Mouse (Mus musculus): Measurements from ENCODE around the gene Notch2. TPM values are rescaled to one million over a fixed set of nuclear protein-coding genes. Genes with fewer than 3 reads are reported as not detected.

The Notch2 gene
- total and polyA plus RNA-seq, 2 experiments from 2014 or later: 6.1 to 22.8 TPM

DNA sequence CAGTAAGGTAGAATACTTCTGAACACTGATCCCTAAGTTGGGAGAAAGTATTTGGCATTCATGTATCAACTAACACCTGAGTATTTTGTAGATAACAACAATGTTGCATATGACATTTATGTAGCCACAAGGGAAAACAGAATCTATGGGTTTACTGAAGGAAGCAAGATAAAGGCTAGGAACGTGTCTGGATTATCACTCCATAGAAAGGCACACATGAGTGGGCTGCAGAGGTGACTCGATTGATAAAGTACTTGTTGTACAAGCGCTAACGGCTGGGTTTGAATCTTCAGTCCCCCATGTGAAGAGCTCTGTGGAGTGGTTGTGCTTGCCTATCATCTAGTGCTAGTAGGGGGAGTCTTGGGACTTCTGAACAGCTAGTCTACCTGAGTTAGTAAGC is 9.8 kb upstream of the Notch2 start:
- Histone ChIP-seq H3K9me3 (ENCODE audit: low read length) (no peaks in the 10 kb centered on the region), H3K27me3 (ENCODE audit: insufficient read depth, low read length) (no peaks in the 10 kb centered on the region), H3K4me3 (ENCODE audit: low read depth, low read length) (no peak overlapping the region), H3K27ac (ENCODE audit: low read depth, low read length) (no peak overlapping the region), H3K9ac (replicated peaks; ENCODE audit: low read length, poor library complexity, severe bottlenecking) (no peak overlapping the region), H3K36me3 (ENCODE audit: insufficient read depth, low read length) (no peaks in the 10 kb centered on the region), H3K4me1 (ENCODE audit: insufficient read depth, low read length) (no peaks in the 10 kb centered on the region), H3K4me2 (ENCODE audit: low read depth, low read length, poor library complexity, severe bottlenecking) (no peak overlapping the region)
- TF ChIP-seq CTCF (IDR thresholded peaks at IDR 0.05): no peak
- DNase-seq (ENCODE audit: low spot score) (no peak), ATAC-seq (ENCODE audit: low FRiP score) (no peak)
- WGBS: 87% methylated on average over 4 of the region's 4 CpGs

DNA sequence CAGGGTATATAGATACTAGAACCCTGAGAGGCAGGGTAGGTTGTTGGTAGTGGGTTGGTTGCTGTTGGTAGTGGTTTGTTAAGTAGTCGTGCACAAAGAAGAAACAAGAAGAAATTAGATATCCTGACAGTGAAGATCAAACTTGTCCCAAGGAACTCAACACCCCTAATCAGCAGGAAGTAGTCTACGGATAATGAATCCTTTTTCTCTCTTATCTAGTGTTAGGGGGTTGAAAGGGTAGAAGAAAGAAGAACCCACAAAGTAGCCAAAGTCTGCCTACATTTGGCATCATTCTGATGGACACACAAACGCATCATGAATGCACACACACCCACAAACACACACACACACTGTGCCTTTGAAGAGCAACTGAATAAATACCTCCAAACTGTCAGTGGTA is 9.1 kb upstream of the Notch2 start:
- Histone ChIP-seq H3K9me3 (ENCODE audit: low read length) (no peaks in the 10 kb centered on the region), H3K27ac (ENCODE audit: low read depth, low read length) (no peak overlapping the region), H3K4me1 (ENCODE audit: insufficient read depth, low read length) (no peaks in the 10 kb centered on the region), H3K4me2 (ENCODE audit: low read depth, low read length, poor library complexity, severe bottlenecking) (no peak overlapping the region), H3K27me3 (ENCODE audit: insufficient read depth, low read length) (no peaks in the 10 kb centered on the region), H3K36me3 (ENCODE audit: insufficient read depth, low read length) (no peaks in the 10 kb centered on the region), H3K4me3 (ENCODE audit: low read depth, low read length) (no peak overlapping the region), H3K9ac (replicated peaks; ENCODE audit: low read length, poor library complexity, severe bottlenecking) (no peak overlapping the region)
- DNase-seq (ENCODE audit: low spot score) (no peak), ATAC-seq (ENCODE audit: low FRiP score) (no peak)
- no peak for TF ChIP-seq CTCF (IDR thresholded peaks at IDR 0.05)
- WGBS: 86% methylated on average over 3 of the region's 3 CpGs

DNA sequence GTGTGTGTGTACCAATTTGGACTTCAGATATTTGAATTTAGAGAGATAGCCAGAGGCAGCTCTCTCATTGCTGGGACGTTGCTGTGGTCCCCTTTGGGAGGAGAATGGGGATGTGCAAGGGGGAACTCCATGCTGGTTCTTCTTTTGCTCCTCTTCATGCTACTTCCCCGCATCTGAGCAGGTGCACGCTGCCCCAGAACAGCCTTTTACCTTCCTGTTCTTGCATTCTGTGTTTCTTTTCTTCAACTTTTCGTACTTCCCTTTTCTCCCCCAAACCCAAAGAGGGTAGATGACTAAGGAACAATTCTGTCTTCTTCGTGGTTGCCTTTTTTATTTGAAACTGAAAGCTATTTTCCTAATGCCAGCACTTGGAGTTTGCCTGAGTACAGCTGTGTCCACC is 8.0 kb upstream of the Notch2 start:
- H3K27me3 ChIP-seq (ENCODE audit: insufficient read depth, low read length): no peaks in the 10 kb centered on the region; the same call in 1 of the 2 replicates
- H3K4me2 ChIP-seq (ENCODE audit: low read depth, low read length, poor library complexity, severe bottlenecking): no peak overlapping the region
- no peak overlapping the region for H3K27ac ChIP-seq (ENCODE audit: low read depth, low read length)
- no peaks in the 10 kb centered on the region for H3K9me3 ChIP-seq (ENCODE audit: low read length)
- no peak for TF ChIP-seq CTCF (IDR thresholded peaks at IDR 0.05)
- DNase-seq (ENCODE audit: low spot score): no peak
- H3K36me3 ChIP-seq (ENCODE audit: insufficient read depth, low read length): no peaks in the 10 kb centered on the region
- WGBS: 83% methylated on average over 5 of the region's 5 CpGs
- no peaks in the 10 kb centered on the region for H3K4me1 ChIP-seq (ENCODE audit: insufficient read depth, low read length)
- ATAC-seq (ENCODE audit: low FRiP score): no peak
- no peak overlapping the region for H3K9ac ChIP-seq (replicated peaks; ENCODE audit: low read length, poor library complexity, severe bottlenecking)
- H3K4me3 ChIP-seq (ENCODE audit: low read depth, low read length): no peak overlapping the region

DNA sequence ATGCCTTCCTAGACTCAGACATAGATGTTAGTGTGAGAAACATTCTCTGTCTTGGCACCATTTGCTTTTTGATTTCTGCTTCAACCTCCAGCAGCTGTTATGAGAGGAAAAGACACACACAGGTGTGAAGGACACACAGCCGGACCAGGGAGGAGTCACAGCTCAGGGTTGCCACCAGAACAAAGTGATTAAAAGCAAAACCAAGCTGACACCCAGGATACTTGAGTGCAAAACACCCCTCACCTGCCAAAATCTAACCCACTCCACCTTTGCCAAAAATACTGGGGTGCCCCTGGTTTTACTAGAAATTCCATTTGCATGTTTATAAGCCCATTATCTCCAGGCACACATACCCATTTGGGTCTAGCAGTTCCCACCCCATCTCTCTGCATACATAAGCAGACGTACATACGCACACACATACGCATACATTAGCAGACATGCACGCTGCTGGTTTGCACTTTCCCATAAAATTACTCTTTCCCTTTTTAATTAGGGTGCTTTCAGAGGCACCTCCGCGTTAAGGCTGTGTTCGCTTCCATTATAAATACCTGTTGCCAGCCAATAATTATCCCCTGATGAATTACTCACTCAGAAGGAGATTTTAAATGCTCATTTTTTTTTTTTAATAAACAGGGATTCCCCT is 7.2 kb upstream of the Notch2 start:
- H3K9ac ChIP-seq (replicated peaks; ENCODE audit: low read length, poor library complexity, severe bottlenecking): no peak overlapping the region
- no peaks in the 10 kb centered on the region for H3K9me3 ChIP-seq (ENCODE audit: low read length)
- H3K4me3 ChIP-seq (ENCODE audit: low read depth, low read length): no peak overlapping the region
- no peaks in the 10 kb centered on the region for H3K36me3 ChIP-seq (ENCODE audit: insufficient read depth, low read length)
- H3K4me1 ChIP-seq (ENCODE audit: insufficient read depth, low read length): no peaks in the 10 kb centered on the region
- no peak overlapping the region for H3K4me2 ChIP-seq (ENCODE audit: low read depth, low read length, poor library complexity, severe bottlenecking)
- ATAC-seq (ENCODE audit: low FRiP score) (no peak), DNase-seq (ENCODE audit: low spot score) (no peak)
- no peak overlapping the region for H3K27ac ChIP-seq (ENCODE audit: low read depth, low read length)
- 75% methylated on average over 8 of the region's 8 CpGs for WGBS
- no peaks in the 10 kb centered on the region; the same call in 1 of the 2 replicates for H3K27me3 ChIP-seq (ENCODE audit: insufficient read depth, low read length)
- TF ChIP-seq CTCF (IDR thresholded peaks at IDR 0.05): no peak

DNA sequence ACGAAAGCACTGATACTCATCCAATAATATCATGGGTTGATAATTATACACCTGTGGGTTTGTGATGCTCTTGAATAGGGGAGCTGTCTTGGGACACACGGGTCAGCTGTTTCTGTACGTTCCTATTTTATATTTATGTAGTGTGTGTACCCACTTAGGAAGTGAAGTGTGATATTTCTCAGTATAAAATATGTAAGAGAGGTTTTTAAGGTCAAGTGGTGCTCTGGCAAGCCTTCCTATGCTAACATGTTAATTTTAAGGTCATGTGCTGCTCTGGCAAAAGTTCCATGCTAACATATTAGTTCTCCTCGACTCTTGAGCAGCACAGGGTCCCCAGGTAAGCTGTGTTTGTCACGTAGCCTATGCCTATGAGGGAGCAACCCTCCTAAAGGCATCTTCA is 6.4 kb upstream of the Notch2 start:
- H3K4me2 ChIP-seq (ENCODE audit: low read depth, low read length, poor library complexity, severe bottlenecking): no peak overlapping the region
- WGBS: 89% methylated on average over 5 of the region's 5 CpGs
- no peak overlapping the region for H3K27ac ChIP-seq (ENCODE audit: low read depth, low read length)
- TF ChIP-seq CTCF (IDR thresholded peaks at IDR 0.05): no peak
- H3K27me3 ChIP-seq (ENCODE audit: insufficient read depth, low read length): no peaks in the 10 kb centered on the region; the same call in 1 of the 2 replicates
- H3K9me3 ChIP-seq (ENCODE audit: low read length): no peaks in the 10 kb centered on the region
- H3K9ac ChIP-seq (replicated peaks; ENCODE audit: low read length, poor library complexity, severe bottlenecking): no peak overlapping the region
- H3K4me1 ChIP-seq (ENCODE audit: insufficient read depth, low read length): no peaks in the 10 kb centered on the region
- no peak overlapping the region for H3K4me3 ChIP-seq (ENCODE audit: low read depth, low read length)
- DNase-seq (ENCODE audit: low spot score) (no peak), ATAC-seq (ENCODE audit: low FRiP score) (no peak)
- no peaks in the 10 kb centered on the region for H3K36me3 ChIP-seq (ENCODE audit: insufficient read depth, low read length)

DNA sequence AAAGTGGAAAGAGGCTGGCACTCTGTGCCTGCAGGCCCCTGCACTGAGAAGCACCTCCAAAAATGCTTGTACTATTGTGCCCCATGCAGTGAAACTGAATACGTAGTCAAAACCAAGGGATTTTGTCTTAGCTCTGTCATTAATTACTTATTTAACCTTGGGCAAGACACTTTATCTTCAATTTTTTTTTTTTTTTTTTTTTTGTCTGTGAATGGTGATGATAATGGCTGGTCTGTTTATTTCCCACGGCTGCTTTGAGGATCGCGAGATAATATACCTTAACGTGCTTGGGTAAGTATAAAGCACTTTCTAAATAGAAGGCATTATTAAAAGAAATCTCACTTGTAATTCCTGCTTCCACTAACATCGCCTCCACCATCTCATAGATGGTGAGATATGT is 5.2 kb upstream of the Notch2 start:
- Histone ChIP-seq H3K27ac (ENCODE audit: low read depth, low read length) (no peak overlapping the region), H3K36me3 (ENCODE audit: insufficient read depth, low read length) (no peaks in the 10 kb centered on the region), H3K4me1 (ENCODE audit: insufficient read depth, low read length) (0 out of 2 replicates have a peak, but pooled peaks cover 2% of the 10 kb centered on the region), H3K4me2 (ENCODE audit: low read depth, low read length, poor library complexity, severe bottlenecking) (no peak overlapping the region), H3K27me3 (ENCODE audit: insufficient read depth, low read length) (no peaks in the 10 kb centered on the region; the same call in 1 of the 2 replicates), H3K4me3 (ENCODE audit: low read depth, low read length) (no peak overlapping the region), H3K9ac (replicated peaks; ENCODE audit: low read length, poor library complexity, severe bottlenecking) (no peak overlapping the region), H3K9me3 (ENCODE audit: low read length) (no peaks in the 10 kb centered on the region)
- WGBS: 86% methylated on average over 6 of the region's 6 CpGs
- DNase-seq (ENCODE audit: low spot score) (no peak), ATAC-seq (ENCODE audit: low FRiP score) (no peak)
- TF ChIP-seq CTCF (IDR thresholded peaks at IDR 0.05): no peak
